Mouse (Mus musculus) C2C12 (cell line): ENCODE measurements around the gene Olfr1425. TPM values are rescaled to one million over a fixed set of nuclear protein-coding genes. Genes with fewer than 3 reads are reported as not detected.

Experiments used
- H3K27me3 ChIP-seq: one replicate; pipeline ENCODE4 v1.6.1; 2011; ENCODE audit not compliant: control insufficient read depth, insufficient read depth, insufficient read length
- H3K36me3 ChIP-seq: one replicate; pipeline ENCODE4 v1.6.1; 2011; ENCODE audit not compliant: control insufficient read depth, insufficient read depth
- H3K4me3 ChIP-seq: one replicate; pipeline ENCODE4 v1.5.1; 2011; ENCODE audit warnings: mild to moderate bottlenecking, control low read depth; ENCODE audit not compliant: poor library complexity, insufficient read depth, severe bottlenecking
- H3K79me2 ChIP-seq: one replicate; pipeline ENCODE4 v1.6.1; 2011; ENCODE audit not compliant: control insufficient read depth, insufficient read depth
- H3K79me3 ChIP-seq: one replicate; pipeline ENCODE4 v1.6.1; 2011; ENCODE audit warnings: low read depth, control low read depth
- H3ac ChIP-seq: one replicate; pipeline ENCODE3; 2011; ENCODE audit warnings: low read depth; ENCODE audit not compliant: control insufficient read depth, insufficient read length
- CEBPB ChIP-seq: IDR thresholded peaks from one replicate; pipeline ENCODE4 v1.6.1; 2011; ENCODE audit warnings: low read depth, mild to moderate bottlenecking, control low read depth, moderate library complexity
- CTCF ChIP-seq: IDR thresholded peaks from one replicate; pipeline ENCODE4 v1.5.1; 2011; ENCODE audit not compliant: control insufficient read depth, insufficient read depth, insufficient read length
- FOSL1 ChIP-seq: IDR thresholded peaks from one replicate; pipeline ENCODE4 v1.8.0; 2011; ENCODE audit warnings: mild to moderate bottlenecking, low read length; ENCODE audit not compliant: poor library complexity, insufficient read depth, severe bottlenecking
- MAX ChIP-seq: IDR thresholded peaks from one replicate; pipeline ENCODE4 v1.6.1; 2011; ENCODE audit warnings: mild to moderate bottlenecking, control low read depth
- MYOD1 ChIP-seq: IDR thresholded peaks from one replicate; pipeline ENCODE4 v1.6.1; 2011; ENCODE audit warnings: low read depth; ENCODE audit not compliant: control insufficient read depth, insufficient read length
- MYOG ChIP-seq: IDR thresholded peaks from one replicate; pipeline ENCODE4 v1.6.1; 2011; ENCODE audit not compliant: control insufficient read depth, insufficient read length; ENCODE audit errors: extremely low read depth
- USF1 ChIP-seq: IDR thresholded peaks from one replicate; pipeline ENCODE4 v1.6.1; 2011; ENCODE audit warnings: low read depth, mild to moderate bottlenecking, control low read depth, moderate library complexity
- polyA plus RNA-seq: library from polyadenylated mRNA; unstranded; fragments of >200 nt; fragmentation: generic; extraction: Trizol; gene quantifications from one replicate; pipeline ENCODE4 v1.2.1, GENCODE M21; 2012; ENCODE audit warnings: missing spikeins

Gene Olfr1425
- polyA plus RNA-seq, 1 experiment, result not detected

GRCm38 (mm10) chr19:12037727-12038126, 39.8 kb downstream of the Olfr1425 start:
- TF ChIP-seq CTCF, result no peak
- no peak for TF ChIP-seq CEBPB
- TF ChIP-seq MYOD1, result no peak
- TF ChIP-seq USF1, result no peak
- no peak for TF ChIP-seq MYOG
- no peak for TF ChIP-seq FOSL1
- TF ChIP-seq MAX, result no peak
- no peaks in the 10 kb centered on the region for H3K79me3 ChIP-seq
- no peaks in the 10 kb centered on the region for H3K36me3 ChIP-seq
- H3ac ChIP-seq, result no peak overlapping the region
- no peak overlapping the region for H3K4me3 ChIP-seq
- no peaks in the 10 kb centered on the region for H3K79me2 ChIP-seq
- no peaks in the 10 kb centered on the region for H3K27me3 ChIP-seq

GRCm38 (mm10) chr19:12026606-12027005, 50.9 kb downstream of the Olfr1425 start:
- H3K79me2 ChIP-seq, result no peaks in the 10 kb centered on the region
- no peak for TF ChIP-seq CTCF
- TF ChIP-seq MAX, result no peak
- TF ChIP-seq USF1, result no peak
- no peak for TF ChIP-seq CEBPB
- no peak for TF ChIP-seq FOSL1
- no peak for TF ChIP-seq MYOD1
- no peak for TF ChIP-seq MYOG
- H3K79me3 ChIP-seq, result no peaks in the 10 kb centered on the region
- H3ac ChIP-seq, result no peak overlapping the region
- no peaks in the 10 kb centered on the region for H3K27me3 ChIP-seq
- H3K36me3 ChIP-seq, result no peaks in the 10 kb centered on the region
- H3K4me3 ChIP-seq, result no peak overlapping the region

GRCm38 (mm10) chr19:12025333-12025732, 52.2 kb downstream of the Olfr1425 start:
- no peaks in the 10 kb centered on the region for H3K36me3 ChIP-seq
- TF ChIP-seq CEBPB, result no peak
- no peak for TF ChIP-seq USF1
- no peak for TF ChIP-seq MAX
- TF ChIP-seq FOSL1, result no peak
- no peak for TF ChIP-seq MYOG
- no peak for TF ChIP-seq MYOD1
- TF ChIP-seq CTCF, result no peak
- H3K79me3 ChIP-seq, result no peaks in the 10 kb centered on the region
- H3K27me3 ChIP-seq, result no peaks in the 10 kb centered on the region
- H3ac ChIP-seq, result no peak overlapping the region
- H3K4me3 ChIP-seq, result no peak overlapping the region
- no peaks in the 10 kb centered on the region for H3K79me2 ChIP-seq

DNA sequence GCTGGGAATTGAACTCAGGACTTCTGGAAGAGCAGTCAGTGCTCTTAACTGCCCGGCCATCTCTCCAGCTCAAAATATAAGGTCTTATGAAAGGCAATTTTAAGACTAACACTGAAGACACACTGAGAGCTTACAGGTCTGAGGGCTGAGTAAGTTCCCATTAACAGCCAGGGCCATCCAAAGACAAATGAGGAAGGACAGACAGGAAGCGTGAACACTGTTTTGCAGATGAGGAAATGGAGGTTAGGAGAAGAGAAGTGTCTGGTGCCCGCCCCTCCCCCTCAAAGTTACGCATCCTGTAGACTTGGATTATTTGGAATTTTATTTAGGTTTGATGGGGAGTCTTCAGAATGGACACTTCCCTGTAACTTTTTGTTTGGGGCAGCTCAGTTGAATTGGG, 53.4 kb downstream of the Olfr1425 start:
- Histone ChIP-seq H3K27me3 (no peaks in the 10 kb centered on the region), H3K4me3 (no peak overlapping the region), H3K79me2 (no peaks in the 10 kb centered on the region), H3K36me3 (no peaks in the 10 kb centered on the region), H3ac (no peak overlapping the region), H3K79me3 (no peaks in the 10 kb centered on the region)
- TF ChIP-seq CTCF, result no peak
- TF ChIP-seq USF1, result no peak
- no peak for TF ChIP-seq CEBPB
- no peak for TF ChIP-seq MYOD1
- TF ChIP-seq FOSL1, result no peak
- TF ChIP-seq MYOG, result no peak
- TF ChIP-seq MAX, result no peak

Other genes starting within 250 kb of the Olfr1425 start
- not detected for gene Olfr1417, start 238.5 kb downstream of the Olfr1425 start, polyA plus RNA-seq
- gene Olfr1418, start 216.7 kb downstream of the Olfr1425 start, polyA plus RNA-seq, result not detected
- gene Olfr1419, start 202.6 kb downstream of the Olfr1425 start, polyA plus RNA-seq, result not detected
- gene Olfr1420, start 191.2 kb downstream of the Olfr1425 start, polyA plus RNA-seq, result not detected
- gene Patl1, start 165.3 kb downstream of the Olfr1425 start, polyA plus RNA-seq, result 13.3 TPM
- gene Osbp, start 111.8 kb downstream of the Olfr1425 start, polyA plus RNA-seq, result 14.3 TPM
- 0.01 TPM for gene Olfr1423, start 36.4 kb downstream of the Olfr1425 start, polyA plus RNA-seq
- gene Olfr1424, start 15.0 kb downstream of the Olfr1425 start, polyA plus RNA-seq, result not detected
- not detected for gene Olfr1426, start 14.3 kb upstream of the Olfr1425 start, polyA plus RNA-seq
- gene Olfr1427, start 25.6 kb upstream of the Olfr1425 start, polyA plus RNA-seq, result not detected
- not detected for gene Olfr1428, start 38.2 kb upstream of the Olfr1425 start, polyA plus RNA-seq
- gene Olfr76, start 45.5 kb upstream of the Olfr1425 start, polyA plus RNA-seq, result not detected
- not detected for gene Olfr1555-ps1, start 92.4 kb upstream of the Olfr1425 start, polyA plus RNA-seq
- gene Olfr1431, start 122.9 kb upstream of the Olfr1425 start, polyA plus RNA-seq, result not detected
- not detected for gene Olfr1432, start 154.9 kb upstream of the Olfr1425 start, polyA plus RNA-seq
- not detected for gene Olfr262, start 163.9 kb upstream of the Olfr1425 start, polyA plus RNA-seq
- not detected for gene Olfr235, start 183.3 kb upstream of the Olfr1425 start, polyA plus RNA-seq
- gene Olfr1434, start 202.1 kb upstream of the Olfr1425 start, polyA plus RNA-seq, result not detected
- not detected for gene Olfr1436, start 221.4 kb upstream of the Olfr1425 start, polyA plus RNA-seq
- not detected for gene Olfr1437, start 247.4 kb upstream of the Olfr1425 start, polyA plus RNA-seq